9 mouse cellular contexts compared by ENCODE assay signal in genomic region chr19:57997961-57998360, GRCm38 (mm10).
DNase-seq lines count a peak whose midpoint lies in the region; ATAC-seq and TF ChIP-seq lines count a peak whose summit lies in the region.
"Had no signal": no experiment of that assay in that cellular context is flagged by ENCODE, and none has a peak within 500 bp of the region (broad histone marks: within the 10 kb centered on the region; RNA-seq: fewer than 3 reads in every experiment).

No protein-coding gene starts in this region.

- no peak overlapping the region for H3K4me3 ChIP-seq in testis, adult 2 months (ENCODE audit: control insufficient read depth, low read depth, low read length)
- H3K4me3 ChIP-seq in liver, postnatal 0 days (ENCODE audit: low read depth, low read length) = no peak overlapping the region
- H3K4me3 ChIP-seq: liver, embryonic 15.5 days had no signal

- peak; percentile 54; the same call in 1 of the 2 replicates for TF ChIP-seq CTCF in testis, adult 2 months (IDR thresholded peaks at IDR 0.05; ENCODE audit: control insufficient read depth, insufficient read depth, insufficient replicate concordance, low read depth, low read length)
- TF ChIP-seq CTCF in liver, postnatal 0 days (IDR thresholded peaks at IDR 0.05; ENCODE audit: low read depth) = peak; percentile 74

- H3K4me2 ChIP-seq in liver, postnatal 0 days (ENCODE audit: low read depth, low read length) = no peak overlapping the region
- H3K4me2 ChIP-seq: liver, embryonic 15.5 days had no signal

- ATAC-seq in liver, postnatal 0 days = no peak

- no peaks in the 10 kb centered on the region for H3K27me3 ChIP-seq in testis, adult 2 months (ENCODE audit: control insufficient read depth, insufficient read depth, low read length)
- no peaks in the 10 kb centered on the region for H3K27me3 ChIP-seq in liver, postnatal 0 days (ENCODE audit: insufficient read depth, low read length)
- H3K27me3 ChIP-seq: liver, embryonic 15.5 days had no signal

- H3K4me1 ChIP-seq in testis, adult 2 months (ENCODE audit: control insufficient read depth, insufficient read depth, low read length) = no peaks in the 10 kb centered on the region; the same call in 1 of the 2 replicates
- no peaks in the 10 kb centered on the region for H3K4me1 ChIP-seq in liver, postnatal 0 days (ENCODE audit: insufficient read depth)
- H3K4me1 ChIP-seq: liver, embryonic 15.5 days had no signal

- no peak overlapping the region for H3K27ac ChIP-seq in testis, adult 2 months (ENCODE audit: control insufficient read depth, insufficient read depth, low read depth, low read length)
- H3K27ac ChIP-seq in liver, postnatal 0 days (ENCODE audit: low read depth) = no peak overlapping the region
- H3K27ac ChIP-seq: liver, embryonic 15.5 days had no signal

- DNase-seq in heart, postnatal 10 days = peak; percentile 27 to 54
- no peak for DNase-seq in heart, postnatal 25 days (ENCODE audit: low spot score)
- no peak for DNase-seq in testis, postnatal 14 days (ENCODE audit: low spot score)
- DNase-seq in c-Kit-positive CD71-negative TER-119-negative erythroid progenitor cells, embryonic 14.5 days (ENCODE audit: low read depth) = peak; percentile 44
- DNase-seq in liver, postnatal 0 days = peak; percentile 65
- DNase-seq in Muller cell, postnatal 12 days (ENCODE audit: inconsistent ontology term) = no peak
- DNase-seq in right cerebral cortex, adult 18-20 months = no peak

- no peak for TF ChIP-seq POLR2A in testis, adult 2 months (IDR thresholded peaks at IDR 0.05; ENCODE audit: control insufficient read depth, low read depth, low read length)

- H3K36me3 ChIP-seq in testis, adult 2 months (ENCODE audit: control insufficient read depth, insufficient read depth, low read length) = no peaks in the 10 kb centered on the region
- no peaks in the 10 kb centered on the region for H3K36me3 ChIP-seq in liver, postnatal 0 days (replicated peaks; ENCODE audit: insufficient read depth, low read length)
- H3K36me3 ChIP-seq: liver, embryonic 15.5 days had no signal

- no peak overlapping the region for H3K9ac ChIP-seq in liver, postnatal 0 days (replicated peaks)
- H3K9ac ChIP-seq: liver, embryonic 15.5 days had no signal

- no peaks in the 10 kb centered on the region for H3K9me3 ChIP-seq in liver, postnatal 0 days (ENCODE audit: low read length)
- H3K9me3 ChIP-seq: liver, embryonic 15.5 days had no signal

- no peak for TF ChIP-seq EP300 in liver, postnatal 0 days (IDR thresholded peaks at IDR 0.05; ENCODE audit: low read depth)

- intact Hi-C loops in heart, postnatal 10 days (cut with DNase I) = loop anchor here (1.0 to 2.0 kb wide), 2 partner anchors 251 to 471 kb away; no protein-coding TSS in a partner anchor
- intact Hi-C loops in heart, postnatal 25 days (cut with DNase I) = loop anchor here (5.0 kb wide), 1 partner anchor 469 kb away; no protein-coding TSS in a partner anchor

- 46% methylated on average over 4 of the region's 4 CpGs for WGBS in liver, postnatal 0 days (ENCODE audit: insufficient replicate concordance)

Comparison
In these comparisons a context has a peak if more than half of its experiments do, and no peak if none do; other contexts are left out.
1. DNase-seq: peak in heart, postnatal 10 days (2 of 2), c-Kit-positive CD71-negative TER-119-negative erythroid progenitor cells, embryonic 14.5 days (single experiment) and liver, postnatal 0 days (single experiment); none in heart, postnatal 25 days (single experiment), testis, postnatal 14 days (single experiment), Muller cell, postnatal 12 days (single experiment) and right cerebral cortex, adult 18-20 months (single experiment).